Mouse (Mus musculus): ENCODE results near the gene Smarcc1. TPM values are rescaled to one million over a fixed set of nuclear protein-coding genes. Genes with fewer than 3 reads are reported as not detected.
A peak's percentile ranks its signal among the peaks of the same experiment; 100 is the strongest.
"Not testable (repeated sequence)": the region's sequence is repeated elsewhere in the genome, so short reads cannot be mapped to it uniquely, and the experiment has no call there.

Smarcc1 gene
- polyA plus RNA-seq, 1 experiment from 2014 or later = 111 TPM

GRCm38 (mm10) chr9:110097791-110098190 lies 19.7 kb upstream of the Smarcc1 start:
- WGBS = 92% methylated on average over 3 of the region's 3 CpGs
- Histone ChIP-seq H3K9ac (no peak overlapping the region), H3K27me3 (replicated peaks) (no peaks in the 10 kb centered on the region), H3K36me3 (peaks cover 69% of the 10 kb centered on the region), H3K9me3 (replicated peaks) (0 out of 2 replicates have a peak, but pooled peaks cover 2% of the 10 kb centered on the region), H3K4me1 (replicated peaks) (peaks cover 6% of the 10 kb centered on the region), H3K4me2 (no peak overlapping the region), H3K4me3 (no peak overlapping the region), H3K27ac (ENCODE audit: poor library complexity, severe bottlenecking) (no peak overlapping the region)
- no peak for ATAC-seq (ENCODE audit: insufficient number of reproducible peaks, low FRiP score)

GRCm38 (mm10) chr9:110100627-110101600 lies 16.6 kb upstream of the Smarcc1 start:
- H3K4me2 ChIP-seq = peak overlapping the region; percentile 95
- 3% methylated on average over 41 of the region's 41 CpGs for WGBS
- peak overlapping the region; percentile 81 for H3K9ac ChIP-seq
- no peaks in the 10 kb centered on the region for H3K9me3 ChIP-seq (replicated peaks)
- H3K4me1 ChIP-seq (replicated peaks) = peaks cover 9% of the 10 kb centered on the region
- H3K4me3 ChIP-seq = peak overlapping the region; percentile 77
- H3K36me3 ChIP-seq = peaks cover 69% of the 10 kb centered on the region
- H3K27me3 ChIP-seq (replicated peaks) = no peaks in the 10 kb centered on the region
- ATAC-seq (ENCODE audit: insufficient number of reproducible peaks, low FRiP score) = peak; percentile 93
- peak overlapping the region; percentile 17; the same call in 1 of the 2 replicates for H3K27ac ChIP-seq (ENCODE audit: poor library complexity, severe bottlenecking)

- peak overlapping the region; percentile 94 for H3K27ac ChIP-seq (ENCODE audit: poor library complexity, severe bottlenecking)
- 13% methylated on average over 10 of the region's 10 CpGs for WGBS
- no peaks in the 10 kb centered on the region for H3K27me3 ChIP-seq (replicated peaks)
- H3K9ac ChIP-seq = peak overlapping the region; percentile 91
- no peak for ATAC-seq (ENCODE audit: insufficient number of reproducible peaks, low FRiP score)
- peaks cover 13% of the 10 kb centered on the region for H3K4me1 ChIP-seq (replicated peaks)
- H3K9me3 ChIP-seq (replicated peaks) = no peaks in the 10 kb centered on the region
- peaks cover 19% of the 10 kb centered on the region for H3K36me3 ChIP-seq
- peak overlapping the region; percentile 80 for H3K4me3 ChIP-seq
- peak overlapping the region; percentile 79 for H3K4me2 ChIP-seq
Measured at GRCm38 (mm10) chr9:110116353-110116976, 1.0 kb upstream of the Smarcc1 start.

GRCm38 (mm10) chr9:110117779-110118139 lies 251 bp downstream of the Smarcc1 start, which contains the start of gene Dhx30:
Gene Dhx30, minus strand, starts transcription at chr9:110117830.
- peak within 1 kb of the TSS; percentile 79 for H3K4me2 ChIP-seq
- H3K4me1 ChIP-seq (replicated peaks) = peaks cover 13% of the 10 kb centered on the region
- 2% methylated on average over 17 of the region's 17 CpGs for whole genome bisulfite sequencing
- H3K9ac ChIP-seq = peak within 1 kb of the TSS; percentile 91
- no peaks in the 10 kb centered on the region for H3K27me3 ChIP-seq (replicated peaks)
- no peak for ATAC-seq (ENCODE audit: insufficient number of reproducible peaks, low FRiP score)
- peak within 1 kb of the TSS; percentile 80 for H3K4me3 ChIP-seq
- no peaks in the 10 kb centered on the region for H3K9me3 ChIP-seq (replicated peaks)
- peak within 1 kb of the TSS; percentile 94 for H3K27ac ChIP-seq (ENCODE audit: poor library complexity, severe bottlenecking)
- H3K36me3 ChIP-seq = peaks cover 6% of the 10 kb centered on the region

- WGBS = 62% methylated on average over 1 of the region's 1 CpGs
- Histone ChIP-seq H3K4me2 (peak overlapping the region; percentile 79), H3K4me1 (replicated peaks) (peaks cover 13% of the 10 kb centered on the region), H3K36me3 (peaks cover 1% of the 10 kb centered on the region), H3K27ac (ENCODE audit: poor library complexity, severe bottlenecking) (no peak overlapping the region), H3K9ac (peak overlapping the region; percentile 91), H3K4me3 (peak overlapping the region; percentile 80), H3K9me3 (replicated peaks) (no peaks in the 10 kb centered on the region), H3K27me3 (replicated peaks) (no peaks in the 10 kb centered on the region)
- ATAC-seq (ENCODE audit: insufficient number of reproducible peaks, low FRiP score) = no peak
Measured at GRCm38 (mm10) chr9:110118249-110118648, 741 bp downstream of the Smarcc1 start.

- WGBS = 58% methylated on average over 4 of the region's 4 CpGs
- H3K4me1 ChIP-seq (replicated peaks) = peaks cover 13% of the 10 kb centered on the region
Measured at GRCm38 (mm10) chr9:110121424-110121823, 3.9 kb downstream of the Smarcc1 start.

GRCm38 (mm10) chr9:110123322-110123721 lies 5.8 kb downstream of the Smarcc1 start:
- no peaks in the 10 kb centered on the region for H3K36me3 ChIP-seq
- no peak overlapping the region for H3K9ac ChIP-seq
- H3K9me3 ChIP-seq (replicated peaks) = no peaks in the 10 kb centered on the region
- H3K4me1 ChIP-seq (replicated peaks) = peaks cover 11% of the 10 kb centered on the region
- ATAC-seq (ENCODE audit: insufficient number of reproducible peaks, low FRiP score) = no peak
- H3K4me2 ChIP-seq = no peak overlapping the region
- no peaks in the 10 kb centered on the region for H3K27me3 ChIP-seq (replicated peaks)
- no peak overlapping the region for H3K4me3 ChIP-seq
- 70% methylated on average over 2 of the region's 2 CpGs for WGBS
- H3K27ac ChIP-seq (ENCODE audit: poor library complexity, severe bottlenecking) = no peak overlapping the region

More at GRCm38 (mm10) chr9:110121424-110121823, 3.9 kb downstream of the Smarcc1 start:
- Histone ChIP-seq H3K4me3 (no peak overlapping the region), H3K27ac (ENCODE audit: poor library complexity, severe bottlenecking) (peak overlapping the region; percentile 10; the same call in 1 of the 2 replicates), H3K9ac (no peak overlapping the region), H3K9me3 (replicated peaks) (no peaks in the 10 kb centered on the region), H3K36me3 (no peaks in the 10 kb centered on the region), H3K27me3 (replicated peaks) (no peaks in the 10 kb centered on the region), H3K4me2 (no peak overlapping the region)
- no peak for ATAC-seq (ENCODE audit: insufficient number of reproducible peaks, low FRiP score)

- not testable (repeated sequence) for H3K27me3 ChIP-seq (replicated peaks); ATAC-seq (ENCODE audit: insufficient number of reproducible peaks, low FRiP score); H3K36me3 ChIP-seq; H3K4me2 ChIP-seq; H3K9ac ChIP-seq; H3K9me3 ChIP-seq (replicated peaks); H3K4me3 ChIP-seq; H3K4me1 ChIP-seq (replicated peaks); H3K27ac ChIP-seq (ENCODE audit: poor library complexity, severe bottlenecking)
- 49% methylated on average over 2 of the region's 2 CpGs for WGBS
Measured at GRCm38 (mm10) chr9:110124008-110124540, 6.6 kb downstream of the Smarcc1 start.

- peaks cover 15% of the 10 kb centered on the region for H3K36me3 ChIP-seq
- ATAC-seq (ENCODE audit: insufficient number of reproducible peaks, low FRiP score) = no peak
- H3K4me3 ChIP-seq = peak overlapping the region; percentile 98
- H3K27me3 ChIP-seq (replicated peaks) = no peaks in the 10 kb centered on the region
- H3K4me2 ChIP-seq = peak overlapping the region; percentile 84
- peaks cover 14% of the 10 kb centered on the region; the same call in 1 of the 2 replicates for H3K4me1 ChIP-seq (replicated peaks)
- H3K9ac ChIP-seq = peak overlapping the region; percentile 73
- 20% methylated on average over 10 of the region's 10 CpGs for whole genome bisulfite sequencing
- H3K9me3 ChIP-seq (replicated peaks) = no peaks in the 10 kb centered on the region
- H3K27ac ChIP-seq (ENCODE audit: poor library complexity, severe bottlenecking) = peak overlapping the region; percentile 91
Measured at GRCm38 (mm10) chr9:110130896-110131524, 13.5 kb downstream of the Smarcc1 start.

GRCm38 (mm10) chr9:110131525-110132197 lies 14.2 kb downstream of the Smarcc1 start:
- Histone ChIP-seq H3K4me1 (replicated peaks) (peaks cover 14% of the 10 kb centered on the region; the same call in 1 of the 2 replicates), H3K4me3 (peak overlapping the region; percentile 98), H3K9me3 (replicated peaks) (no peaks in the 10 kb centered on the region), H3K9ac (peak overlapping the region; percentile 97), H3K36me3 (peaks cover 22% of the 10 kb centered on the region), H3K27ac (ENCODE audit: poor library complexity, severe bottlenecking) (peak overlapping the region; percentile 91), H3K27me3 (replicated peaks) (no peaks in the 10 kb centered on the region), H3K4me2 (peak overlapping the region; percentile 84)
- ATAC-seq (ENCODE audit: insufficient number of reproducible peaks, low FRiP score) = peak; percentile 98
- WGBS = under 1% methylated on average over 60 of the region's 64 CpGs

Data from heart, embryonic 12.5 days (tissue).